Mouse (Mus musculus): ENCODE results near the gene Col4a6.

- TF ChIP-seq POLR2A (IDR thresholded peaks at IDR 0.05; ENCODE audit: extremely low read depth, insufficient read depth, low read length) (no peak), CTCF (IDR thresholded peaks at IDR 0.05; ENCODE audit: extremely low read depth, insufficient read depth, low read length) (no peak)
These were observed 29.2 kb upstream of the Col4a6 start for GRCm38 (mm10) chrX:141503125-141503524.
